Mouse (Mus musculus): ENCODE measurements around the gene Stim1.
"Not testable (repeated sequence)": the region's sequence is repeated elsewhere in the genome, so short reads cannot be mapped to it uniquely, and the experiment has no call there.

The Stim1 gene

DNA sequence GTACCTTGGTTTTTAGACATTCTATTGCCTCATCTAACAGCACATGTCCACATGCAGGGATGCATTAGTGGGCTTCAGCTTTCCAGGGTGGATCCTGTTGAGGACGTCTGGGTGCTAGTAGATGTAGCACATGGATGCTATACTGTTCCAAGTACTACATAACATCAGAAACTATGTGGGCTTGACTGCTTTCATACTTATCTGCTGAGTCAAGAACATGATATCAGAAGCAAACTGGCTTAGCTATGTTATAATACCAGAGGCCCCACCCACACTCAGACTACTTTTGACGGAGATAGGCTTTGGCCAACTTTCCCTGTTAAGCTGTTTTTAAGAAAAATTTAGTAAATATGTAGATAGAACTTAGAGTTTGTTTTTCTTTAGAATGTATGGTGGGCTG lies 176.7 kb downstream of the Stim1 start:
- no peak for DNase-seq (ENCODE audit: low spot score)

DNA sequence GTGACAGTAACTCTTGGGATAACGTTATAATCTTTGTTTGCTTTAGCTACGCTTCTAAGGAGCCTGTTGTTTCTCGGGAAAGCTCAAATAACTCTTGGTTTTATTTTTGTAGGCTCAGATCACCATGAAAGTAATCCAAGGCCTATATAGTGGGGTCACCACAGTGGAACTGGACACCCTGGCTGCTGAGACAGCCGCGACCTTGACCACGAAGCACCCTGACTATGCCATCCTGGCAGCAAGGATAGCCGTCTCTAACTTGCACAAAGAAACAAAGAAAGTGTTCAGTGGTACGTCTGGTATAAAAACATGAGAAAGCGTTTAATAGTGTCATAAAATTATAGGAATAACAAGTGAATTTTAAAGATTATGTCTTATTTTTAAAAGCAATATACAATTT lies 178.8 kb downstream of the Stim1 start:
- DNase-seq (ENCODE audit: low spot score): no peak

DNA sequence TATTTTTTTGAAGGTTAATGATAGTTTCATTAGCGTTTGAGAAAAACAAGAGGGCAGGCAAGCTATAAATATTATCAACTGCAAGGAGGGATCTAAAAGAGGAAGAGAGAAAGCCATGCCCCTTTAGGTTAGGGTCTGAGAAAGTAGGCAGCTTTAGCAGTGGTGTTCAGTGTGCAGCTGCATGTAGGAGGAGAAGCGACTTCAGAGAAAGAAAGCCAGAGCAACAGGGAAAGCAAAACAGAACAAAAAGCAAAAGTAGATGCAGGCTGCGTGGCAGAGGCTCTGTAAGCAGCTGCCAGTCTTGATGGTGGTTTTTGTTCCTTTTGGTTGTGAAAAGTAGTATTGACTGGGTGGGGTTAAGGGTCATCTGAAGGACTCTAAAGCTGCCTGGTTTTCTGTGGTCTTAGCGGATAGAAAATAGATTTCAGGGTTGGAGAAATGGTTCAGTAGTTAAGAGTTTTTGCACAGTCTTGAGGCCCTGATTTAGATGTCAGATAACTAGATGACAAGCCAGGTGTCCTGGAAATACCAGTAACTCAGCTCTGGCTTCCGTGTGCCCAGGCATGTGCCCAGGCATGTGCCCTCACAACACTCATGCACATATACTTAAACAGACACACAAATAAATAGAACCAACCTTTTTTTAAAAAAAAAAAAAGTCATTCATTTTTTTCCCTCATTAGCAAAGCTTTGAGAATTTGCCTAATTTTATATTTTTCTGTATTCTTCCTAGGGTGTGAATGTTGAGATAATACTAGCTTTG lies 191.2 kb downstream of the Stim1 start:
- no peak for DNase-seq (ENCODE audit: low spot score)

DNA sequence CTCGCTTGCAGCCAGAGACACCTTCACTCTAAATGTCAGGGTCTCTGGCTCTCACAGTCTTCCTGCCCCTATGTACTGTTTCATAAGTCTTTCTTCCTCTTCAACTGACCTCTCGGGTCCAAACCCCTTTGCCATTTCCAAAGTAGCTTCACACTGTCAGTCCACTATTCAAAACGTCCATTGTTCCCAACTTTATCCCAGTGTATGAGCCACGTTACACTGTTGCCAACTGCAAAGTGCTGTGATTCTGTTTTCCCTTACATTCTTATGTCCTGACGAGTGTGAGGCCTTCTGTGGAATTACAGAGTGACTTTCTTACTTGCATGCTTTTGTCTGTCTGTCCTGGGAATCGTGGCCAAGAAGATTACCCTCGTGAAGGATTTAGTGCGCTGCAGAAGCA lies 200.0 kb downstream of the Stim1 start:
- no peak for DNase-seq (ENCODE audit: low spot score)

DNA sequence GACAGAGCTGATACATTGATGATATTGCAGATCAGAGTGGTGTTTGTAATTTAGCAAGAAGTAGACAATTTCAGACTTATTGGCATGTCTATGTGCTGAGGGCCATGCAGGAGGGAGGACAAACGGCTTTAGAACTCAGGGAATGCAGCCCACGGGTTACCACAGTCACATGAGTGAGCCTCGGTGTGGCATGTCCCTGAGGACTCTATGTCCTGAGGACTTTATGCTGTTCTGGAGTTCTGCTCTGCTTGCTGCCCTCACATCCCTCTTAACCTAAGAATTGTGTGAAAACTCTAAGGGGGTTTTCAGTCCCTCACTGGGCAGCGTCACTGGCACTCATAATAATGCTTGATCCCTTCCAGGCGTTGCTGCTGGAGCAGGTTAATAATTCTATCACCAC lies 205.1 kb downstream of the Stim1 start:
- DNase-seq (ENCODE audit: low spot score): no peak

DNA sequence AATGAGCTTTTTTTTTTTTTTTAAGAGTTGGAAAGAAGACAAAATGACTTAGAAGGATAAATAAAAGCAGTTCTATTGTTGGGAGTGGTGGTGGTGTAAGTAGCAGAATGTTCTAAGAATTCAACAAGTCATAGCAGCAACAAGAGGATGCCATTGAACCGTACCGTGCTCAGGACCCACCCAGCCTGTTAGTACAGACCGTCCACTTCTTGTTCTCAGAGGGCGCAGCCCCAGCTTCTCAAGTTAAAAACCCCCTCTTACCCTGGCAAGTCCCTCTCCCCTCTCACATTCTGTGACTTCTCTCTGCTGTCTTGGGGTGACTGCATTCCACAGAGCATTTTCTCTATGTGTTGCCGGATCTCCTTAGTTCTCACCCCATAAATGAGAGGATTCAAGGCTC lies 209.0 kb downstream of the Stim1 start:
- no peak for DNase-seq (ENCODE audit: low spot score)

DNA sequence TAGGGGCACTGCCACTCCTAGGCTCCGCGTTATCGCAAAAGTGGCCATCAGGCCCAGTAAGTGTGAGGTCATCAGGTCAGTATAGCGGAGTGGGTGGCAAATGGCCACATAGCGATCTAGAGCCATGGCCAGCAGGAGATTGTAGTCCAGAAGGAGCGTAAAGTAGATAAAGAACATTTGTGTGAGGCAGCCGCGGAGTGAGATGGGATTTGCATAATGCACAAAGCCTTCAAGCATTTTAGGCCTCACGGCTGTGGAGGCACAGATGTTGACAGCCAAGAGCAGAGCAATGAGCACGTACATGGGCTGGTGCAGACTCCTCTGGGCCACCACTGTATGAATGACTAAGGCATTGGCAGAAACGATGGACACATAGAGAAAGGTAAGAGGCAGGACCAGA lies 209.8 kb downstream of the Stim1 start:
- DNase-seq (ENCODE audit: low spot score): no peak

DNA sequence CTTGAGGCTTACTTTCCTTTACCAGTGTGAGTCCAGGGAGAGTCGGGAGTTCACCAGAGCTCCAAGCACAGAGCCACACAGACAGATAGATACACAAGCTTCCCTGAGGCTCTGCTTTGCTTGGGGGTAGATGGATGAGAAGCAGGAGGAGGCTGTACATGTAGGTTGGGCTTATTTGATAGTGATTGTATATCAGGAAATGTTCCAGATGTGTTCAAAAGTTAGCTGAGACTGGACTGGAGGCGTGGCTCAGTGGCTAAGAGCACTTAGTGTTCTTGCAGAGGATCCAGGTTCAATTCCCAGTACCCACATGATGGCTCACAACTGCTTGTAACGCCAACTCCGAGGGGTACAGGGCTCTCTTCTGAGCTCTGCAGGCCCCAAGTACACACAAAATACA lies 210.8 kb downstream of the Stim1 start:
- no peak for DNase-seq (ENCODE audit: low spot score)

DNA sequence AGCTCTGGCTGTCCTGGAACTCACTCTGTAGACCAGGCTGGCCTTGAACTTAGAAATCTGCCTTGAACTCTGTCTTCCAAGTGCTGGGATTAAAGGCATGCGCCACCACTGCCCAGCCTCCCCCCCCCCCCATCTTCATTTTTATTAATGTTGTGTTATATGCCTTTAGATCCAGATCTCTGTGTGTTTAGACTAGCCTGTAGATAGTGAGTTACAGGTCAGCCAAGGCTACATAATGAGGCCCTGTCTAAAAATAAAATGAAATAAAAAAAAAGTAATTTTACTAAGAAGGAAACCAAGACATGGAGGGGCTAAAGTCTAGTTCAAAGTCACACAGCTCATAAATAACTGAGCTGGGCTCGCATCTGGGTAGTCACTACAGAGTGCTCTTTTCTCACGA lies 211.3 kb downstream of the Stim1 start:
- DNase-seq (ENCODE audit: low spot score): no peak

DNA sequence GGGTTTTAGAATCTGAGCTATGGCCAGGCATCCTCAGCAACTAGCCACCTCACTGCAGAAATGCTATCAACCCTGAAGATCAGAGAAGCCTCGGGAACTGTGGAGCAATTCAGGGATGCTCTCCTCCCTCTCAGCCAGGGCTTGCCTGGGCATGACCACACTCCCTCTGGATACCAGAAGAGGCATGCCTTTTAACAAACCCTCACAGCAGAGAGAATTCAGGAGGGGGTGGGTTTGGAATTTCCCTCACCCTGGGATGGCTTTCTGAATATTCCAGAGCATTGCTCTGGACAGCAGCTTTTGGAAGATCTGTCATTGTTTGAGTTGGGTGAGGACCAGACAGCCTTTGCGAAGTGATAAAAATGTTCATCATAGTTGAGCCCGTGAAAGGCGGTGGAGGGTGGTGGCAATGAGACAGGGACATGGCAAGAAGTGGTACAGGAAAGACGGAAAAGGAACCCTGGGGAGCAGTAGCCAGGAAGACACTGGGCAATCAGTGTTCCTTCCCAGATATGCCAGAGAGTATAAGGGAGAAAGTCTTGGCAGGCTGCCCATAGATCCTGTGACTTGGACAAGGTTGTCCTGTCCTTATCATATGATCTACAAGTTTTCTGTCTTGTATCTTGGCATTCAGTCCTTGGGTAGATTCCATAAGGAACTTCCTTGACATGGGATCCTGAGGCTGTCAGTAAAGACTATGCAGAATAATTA lies 211.9 kb downstream of the Stim1 start:
- DNase-seq (ENCODE audit: low spot score): peak; percentile 62

DNA sequence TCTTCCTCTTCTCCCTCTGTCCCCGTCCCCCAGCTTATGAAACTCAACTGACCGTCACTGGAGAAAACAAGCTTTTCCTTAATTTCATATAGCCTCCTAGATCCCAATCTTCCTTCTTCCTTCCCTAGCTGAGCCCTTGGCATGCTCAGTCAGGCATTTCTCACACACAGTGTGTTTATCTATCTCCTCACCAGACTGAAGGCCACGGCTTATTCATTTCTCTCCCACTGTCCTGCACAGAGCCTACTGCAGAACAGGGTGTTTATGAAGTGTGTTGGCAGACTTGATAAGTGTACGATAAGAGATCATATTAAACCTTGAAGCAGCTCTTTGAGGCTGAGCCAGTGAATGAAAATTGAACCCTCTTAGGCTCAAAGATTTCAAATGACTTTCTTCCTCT lies 213.2 kb downstream of the Stim1 start:
- no peak for DNase-seq (ENCODE audit: low spot score)

DNA sequence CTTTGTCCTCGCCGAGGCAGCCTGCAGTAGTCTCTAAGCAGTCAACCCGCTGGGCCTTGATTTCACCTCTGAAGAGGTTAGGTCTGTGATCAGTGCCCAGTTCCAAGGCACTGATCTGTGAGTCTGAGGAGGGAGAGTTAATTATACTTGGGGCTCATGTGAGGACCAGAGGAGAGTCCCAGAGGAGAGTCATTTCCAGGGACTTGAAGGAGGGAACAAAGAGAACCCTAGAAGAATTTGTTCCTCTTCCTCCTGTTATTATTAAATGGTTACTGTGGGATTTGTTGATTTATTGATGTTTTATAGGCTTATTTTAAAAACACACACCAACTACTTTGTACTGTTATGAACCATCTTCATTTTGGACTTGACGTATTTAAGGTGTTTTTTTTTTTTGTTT lies 214.0 kb downstream of the Stim1 start, which contains the start of gene Olfr543:
Gene Olfr543 (minus strand): TSS at position 101 of the 400 bp plus-strand sequence.
- DNase-seq (ENCODE audit: low spot score): no peak

DNA sequence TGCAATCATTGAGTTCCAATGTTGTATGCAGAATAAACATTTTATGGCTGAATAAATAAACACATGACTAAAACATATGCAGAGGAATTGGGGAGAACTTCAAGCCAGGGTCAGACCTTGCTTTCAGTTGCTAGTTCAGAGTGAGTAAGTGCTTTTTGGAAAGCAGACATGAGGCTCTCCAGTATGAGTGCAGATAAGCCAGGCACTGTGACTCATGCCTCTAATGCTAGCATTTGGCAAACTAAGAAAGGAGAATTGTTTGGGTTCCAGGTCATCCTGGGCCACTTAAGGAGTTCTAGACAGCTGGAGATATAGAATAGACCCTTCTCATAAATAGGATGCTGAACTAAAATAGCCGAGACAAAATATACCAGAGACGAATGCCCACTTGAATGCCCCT lies 216.1 kb downstream of the Stim1 start:
- DNase-seq (ENCODE audit: low spot score): no peak

DNA sequence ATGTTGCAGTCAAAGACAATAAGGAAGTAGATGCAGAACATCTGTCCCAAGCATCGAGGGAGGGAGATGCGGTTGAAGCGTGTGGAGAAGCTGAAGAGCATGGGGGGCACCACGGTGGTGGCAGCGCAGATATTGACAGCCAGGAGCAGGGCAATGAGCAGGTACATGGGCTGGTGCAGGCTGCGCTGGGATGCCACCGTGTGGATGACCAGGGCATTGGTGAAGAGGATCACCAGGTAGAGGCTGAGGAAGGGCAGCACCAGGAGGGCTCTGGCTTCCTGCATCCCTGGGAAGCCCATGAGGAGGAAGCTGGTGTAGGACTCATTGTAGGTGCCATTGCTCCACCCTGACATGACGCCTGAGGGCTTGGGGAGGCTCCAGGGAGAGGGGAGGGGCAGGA lies 217.2 kb downstream of the Stim1 start:
- not testable (repeated sequence) for DNase-seq (ENCODE audit: low spot score)

DNA sequence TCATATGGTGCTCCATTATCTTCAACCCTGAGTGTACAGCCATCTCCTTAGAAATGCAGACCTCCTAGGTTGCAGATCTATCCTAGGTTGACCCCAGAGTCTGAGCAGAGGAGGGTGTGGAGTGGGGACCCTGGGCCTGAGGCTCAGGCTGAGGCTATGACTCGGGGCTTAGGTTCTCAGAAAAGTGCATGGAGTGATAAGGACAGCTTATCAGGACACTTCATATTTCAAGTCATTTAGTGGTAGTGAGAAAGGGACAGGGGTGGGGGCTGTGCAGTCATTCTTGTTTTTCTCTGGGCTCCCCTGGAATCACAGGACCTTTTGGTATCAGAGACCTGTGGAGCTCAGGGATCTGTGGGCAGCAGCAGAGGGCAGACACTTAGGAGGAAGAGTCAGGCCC lies 218.5 kb downstream of the Stim1 start:
- no peak for DNase-seq (ENCODE audit: low spot score)
